Mouse (Mus musculus): ENCODE results near the gene Uqcc3. TPM values are rescaled to one million over a fixed set of nuclear protein-coding genes. Genes with fewer than 3 reads are reported as not detected.

The Uqcc3 gene
- polyA plus RNA-seq (2016; fragmentation: Nextera tagmentation; extraction: Ambion mirVana): 56.8 and 60.6 TPM in 2 replicates

DNA sequence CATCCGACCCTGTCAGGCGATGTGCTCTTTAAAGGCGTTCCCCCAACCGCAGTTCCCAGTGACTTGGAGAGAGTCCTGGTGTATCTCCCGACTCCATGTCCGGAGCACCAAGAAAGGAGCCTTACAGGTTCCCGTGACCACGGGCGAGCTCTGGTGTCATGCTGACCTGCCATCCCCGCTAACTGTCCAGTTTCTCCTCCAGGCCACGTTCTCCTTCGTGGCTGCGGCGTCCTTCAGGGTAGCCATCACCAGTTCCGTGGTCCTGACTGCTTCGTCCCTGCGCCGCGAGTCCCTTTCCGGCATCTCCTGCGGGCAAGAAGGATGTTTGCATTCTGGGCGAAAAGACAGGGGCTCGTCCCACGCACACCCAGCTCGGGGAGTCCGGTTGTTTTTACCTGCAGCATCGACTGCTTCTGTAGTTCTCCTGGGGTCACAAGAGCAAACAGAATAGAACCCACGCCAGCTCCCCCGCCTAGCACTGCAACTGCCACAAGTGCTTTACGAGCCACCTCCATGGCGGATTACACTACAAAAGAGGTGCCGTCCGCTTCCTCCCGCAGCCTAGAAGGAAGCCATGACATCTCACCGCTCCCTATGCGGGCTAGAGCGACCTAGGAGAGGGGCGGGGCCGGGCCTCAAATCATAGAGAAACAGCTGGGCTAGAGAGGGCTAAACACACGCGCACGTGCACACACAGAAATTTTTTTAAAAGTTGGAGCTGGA is at the start of gene Uqcc3:
Uqcc3 (minus strand) TSS at position 613 of the 723 bp plus-strand sequence.
- Histone ChIP-seq H3K4me1 (peaks cover 10% of the 10 kb centered on the region; the same call in 1 of the 2 replicates), H3K4me3 (peak within 1 kb of the TSS; percentile 84), H3K36me3 (peaks cover 36% of the 10 kb centered on the region), H3K27me3 (ENCODE audit: low read depth, poor library complexity, severe bottlenecking) (no peaks in the 10 kb centered on the region), H3K9me3 (replicated peaks) (no peaks in the 10 kb centered on the region), H3K27ac (peak within 1 kb of the TSS; percentile 92)
- WGBS: under 1% methylated on average over 42 of the region's 42 CpGs
- peak; percentile 84 for DNase-seq (ENCODE audit: low spot score)

DNA sequence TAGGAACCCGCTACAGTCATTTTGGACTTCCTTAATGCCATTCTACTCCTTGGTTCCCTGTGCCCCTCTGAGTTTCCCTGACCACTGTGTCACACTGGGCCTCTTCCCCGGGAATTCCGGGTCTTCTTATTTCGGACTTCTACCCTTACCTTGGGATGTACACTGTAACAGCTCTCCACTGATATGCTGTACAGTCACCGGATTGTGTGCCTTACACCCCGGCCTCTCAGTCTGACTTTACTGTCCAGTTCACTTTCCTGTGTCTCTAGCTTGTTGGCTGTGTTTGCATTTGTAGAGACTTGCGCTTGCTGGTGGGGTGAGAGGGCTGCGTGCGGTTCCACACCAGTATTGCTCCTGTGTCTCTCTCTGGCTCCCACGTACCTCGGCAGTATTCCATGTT is 49.4 kb upstream of the Uqcc3 start:
- no peak for DNase-seq (ENCODE audit: low spot score)
- H3K27me3 ChIP-seq (ENCODE audit: low read depth, poor library complexity, severe bottlenecking): no peaks in the 10 kb centered on the region
- H3K36me3 ChIP-seq: peaks cover 74% of the 10 kb centered on the region
- peak overlapping the region; percentile 92 for H3K27ac ChIP-seq
- H3K4me3 ChIP-seq: peak overlapping the region; percentile 80
- no peaks in the 10 kb centered on the region for H3K9me3 ChIP-seq (replicated peaks)
- peaks cover 28% of the 10 kb centered on the region for H3K4me1 ChIP-seq
- WGBS: 15% methylated on average over 11 of the region's 11 CpGs

DNA sequence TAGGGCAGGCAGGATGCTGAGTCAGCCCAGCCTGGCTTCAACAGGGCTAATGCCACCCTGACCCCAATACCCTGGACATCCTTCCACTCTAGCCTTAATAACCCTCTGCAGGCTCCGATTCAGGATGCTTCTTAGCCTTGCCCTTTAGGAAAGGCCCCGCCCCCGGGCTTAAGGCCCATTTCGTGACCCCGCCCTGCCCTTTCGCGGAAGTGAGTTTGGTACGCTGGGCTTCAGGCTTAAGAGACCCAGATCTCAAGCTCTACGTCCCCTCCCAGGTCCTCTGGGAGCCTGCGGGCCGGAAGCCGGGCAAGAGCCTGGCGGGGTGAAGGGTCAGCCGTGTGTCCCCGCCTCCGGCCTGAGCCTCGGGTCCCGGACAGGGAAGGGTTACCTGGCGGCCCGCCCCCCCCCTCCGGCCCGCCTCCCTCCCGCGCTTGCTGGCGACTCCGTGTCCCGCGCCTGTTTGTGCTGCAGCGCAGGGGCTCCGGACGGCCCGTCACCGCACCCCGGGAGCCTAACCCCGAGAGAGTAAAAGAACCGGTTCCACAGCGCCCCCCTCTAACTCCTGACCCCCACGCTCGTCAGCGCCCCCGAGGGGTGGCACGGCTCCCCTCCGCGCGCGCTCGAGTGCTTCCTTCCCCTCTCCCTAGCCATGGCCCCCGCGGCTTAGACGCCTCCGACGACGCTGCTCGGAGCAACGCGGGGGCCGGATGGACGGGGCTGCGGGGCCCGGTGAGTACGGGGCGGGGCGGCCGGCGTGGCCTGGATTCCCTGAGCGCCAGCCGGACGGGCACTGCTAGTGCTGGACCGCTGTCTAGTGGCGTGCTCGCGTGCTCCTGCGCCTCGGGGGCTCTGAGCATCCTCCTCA is 48.7 kb upstream of the Uqcc3 start, which contains the start of the genes Rom1 and Eml3:
Rom1 (minus strand) TSS at position 133 of the 865 bp plus-strand sequence.
Eml3 (plus strand) TSS at position 329 of the 865 bp plus-strand sequence.
- WGBS: under 1% methylated on average over 73 of the region's 74 CpGs
- DNase-seq (ENCODE audit: low spot score): peak; percentile 84
- peaks cover 28% of the 10 kb centered on the region for H3K4me1 ChIP-seq
- H3K9me3 ChIP-seq (replicated peaks): no peaks in the 10 kb centered on the region
- H3K27ac ChIP-seq: peak within 1 kb of the TSS; percentile 92
- peaks cover 70% of the 10 kb centered on the region for H3K36me3 ChIP-seq
- peak within 1 kb of the TSS; percentile 80 for H3K4me3 ChIP-seq
- no peaks in the 10 kb centered on the region for H3K27me3 ChIP-seq (ENCODE audit: low read depth, poor library complexity, severe bottlenecking)

DNA sequence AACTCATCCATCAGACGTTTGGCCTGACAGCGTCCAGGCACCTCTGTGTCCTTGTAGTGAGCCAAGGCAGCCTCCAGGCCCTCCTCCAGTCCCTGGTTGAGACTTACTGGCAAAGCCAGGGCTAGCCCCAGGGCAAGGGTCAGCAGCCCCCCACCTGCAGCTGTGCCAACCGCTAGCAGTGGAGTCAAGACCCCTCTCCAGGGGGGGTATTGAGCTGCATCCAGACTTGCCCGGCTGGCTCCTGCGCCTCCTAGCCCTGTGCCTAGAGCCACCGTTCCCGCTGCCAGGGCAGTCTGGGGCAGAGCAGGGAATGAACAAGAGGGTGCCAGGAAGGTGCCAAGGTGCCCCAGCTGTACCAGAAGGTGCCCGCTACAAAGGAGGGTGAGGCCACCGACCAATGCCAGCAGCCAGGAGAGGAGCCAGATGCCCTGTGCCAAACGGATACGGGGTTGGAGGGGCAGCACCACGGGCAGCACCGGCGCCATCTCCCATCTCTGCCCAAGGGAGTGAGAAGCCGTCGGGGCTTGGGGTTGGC is 48.0 kb upstream of the Uqcc3 start:
- no peak for DNase-seq (ENCODE audit: low spot score)
- WGBS: 18% methylated on average over 16 of the region's 16 CpGs
- Histone ChIP-seq H3K27me3 (ENCODE audit: low read depth, poor library complexity, severe bottlenecking) (no peaks in the 10 kb centered on the region), H3K36me3 (peaks cover 66% of the 10 kb centered on the region), H3K4me1 (peaks cover 28% of the 10 kb centered on the region), H3K27ac (peak overlapping the region; percentile 92), H3K4me3 (peak overlapping the region; percentile 80), H3K9me3 (replicated peaks) (no peaks in the 10 kb centered on the region)

DNA sequence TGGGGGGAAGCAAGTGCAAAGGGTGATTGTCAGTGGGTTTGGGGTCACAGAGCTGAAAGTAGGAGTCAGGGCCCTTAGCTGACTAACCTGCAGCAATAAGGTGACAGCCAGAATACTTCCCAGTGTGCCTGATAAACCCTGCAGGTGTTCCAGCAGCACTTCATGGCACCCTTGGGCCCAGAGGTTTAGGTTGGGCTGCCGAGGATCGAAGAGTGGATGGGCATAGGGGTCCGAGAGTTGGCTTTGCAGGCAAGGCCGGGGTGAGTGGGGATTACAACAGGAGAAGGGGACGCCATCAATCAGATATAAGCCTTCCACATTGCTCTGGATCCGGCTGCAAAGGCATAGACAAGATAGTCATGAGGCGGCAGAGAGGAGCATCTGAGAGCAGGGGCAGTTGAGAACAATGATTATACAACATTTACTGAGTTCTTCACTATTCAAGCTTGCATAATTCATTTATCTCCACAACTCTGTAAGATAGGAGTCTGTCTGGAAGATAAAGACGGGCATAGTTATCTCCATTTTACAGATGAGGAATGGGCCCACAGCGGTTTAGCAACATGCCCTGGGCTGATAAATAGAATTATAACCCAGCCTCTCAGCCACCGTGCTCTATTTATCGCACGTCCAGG is 47.3 kb upstream of the Uqcc3 start:
- H3K36me3 ChIP-seq: peaks cover 64% of the 10 kb centered on the region
- H3K4me1 ChIP-seq: peaks cover 28% of the 10 kb centered on the region
- H3K4me3 ChIP-seq: no peak overlapping the region
- H3K9me3 ChIP-seq (replicated peaks): no peaks in the 10 kb centered on the region
- no peaks in the 10 kb centered on the region for H3K27me3 ChIP-seq (ENCODE audit: low read depth, poor library complexity, severe bottlenecking)
- H3K27ac ChIP-seq: no peak overlapping the region
- DNase-seq (ENCODE audit: low spot score): no peak
- WGBS: 90% methylated on average over 12 of the region's 12 CpGs

DNA sequence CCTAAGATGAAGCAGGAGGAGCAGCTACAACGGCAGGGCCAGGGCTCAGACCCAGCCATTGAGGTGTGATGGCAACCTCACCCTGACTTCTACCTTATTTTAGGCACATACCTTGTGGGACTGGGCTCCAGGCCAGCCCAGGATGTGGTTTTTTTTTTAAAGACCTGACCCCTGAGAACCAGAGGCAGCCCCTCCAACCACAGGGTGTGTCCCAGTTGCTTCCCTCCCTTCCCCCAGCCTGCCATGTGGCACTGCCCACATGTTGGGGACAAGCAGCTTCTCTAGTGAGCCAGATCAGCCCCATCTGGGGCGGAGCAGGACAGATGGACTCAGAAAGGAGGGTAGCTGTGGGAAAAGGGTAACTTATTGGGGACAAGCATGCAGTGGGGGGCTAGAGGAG is 46.0 kb upstream of the Uqcc3 start:
- H3K36me3 ChIP-seq: peaks cover 64% of the 10 kb centered on the region
- 90% methylated on average over 2 of the region's 2 CpGs for WGBS
- peaks cover 29% of the 10 kb centered on the region for H3K4me1 ChIP-seq
- no peaks in the 10 kb centered on the region for H3K27me3 ChIP-seq (ENCODE audit: low read depth, poor library complexity, severe bottlenecking)
- no peak for DNase-seq (ENCODE audit: low spot score)
- no peaks in the 10 kb centered on the region for H3K9me3 ChIP-seq (replicated peaks)
- no peak overlapping the region for H3K27ac ChIP-seq
- H3K4me3 ChIP-seq: no peak overlapping the region

DNA sequence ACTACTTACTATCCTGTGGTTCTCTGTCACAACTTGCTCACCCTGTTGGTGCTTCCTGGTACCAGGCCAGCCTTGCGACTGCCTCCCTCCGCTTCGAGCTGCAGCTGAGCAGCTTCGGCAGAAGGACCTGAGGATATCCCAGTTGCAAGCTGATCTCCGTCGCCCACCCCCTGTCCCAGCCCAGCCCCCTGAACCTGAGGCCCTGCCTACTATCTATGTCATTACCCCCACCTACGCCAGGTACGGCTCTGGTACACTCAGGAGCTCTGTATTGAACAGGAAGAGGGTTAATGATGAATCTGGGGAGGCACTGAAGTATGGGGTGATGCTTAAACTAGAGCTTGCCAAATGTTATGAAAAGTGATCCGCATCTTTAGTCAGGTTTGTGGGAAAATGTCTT is 41.0 kb upstream of the Uqcc3 start:
- H3K27ac ChIP-seq: no peak overlapping the region
- WGBS: 75% methylated on average over 9 of the region's 9 CpGs
- peak overlapping the region; percentile 85 for H3K4me3 ChIP-seq
- DNase-seq (ENCODE audit: low spot score): no peak
- peaks cover 16% of the 10 kb centered on the region for H3K4me1 ChIP-seq
- H3K36me3 ChIP-seq: peaks cover 45% of the 10 kb centered on the region
- H3K9me3 ChIP-seq (replicated peaks): no peaks in the 10 kb centered on the region
- H3K27me3 ChIP-seq (ENCODE audit: low read depth, poor library complexity, severe bottlenecking): no peaks in the 10 kb centered on the region

DNA sequence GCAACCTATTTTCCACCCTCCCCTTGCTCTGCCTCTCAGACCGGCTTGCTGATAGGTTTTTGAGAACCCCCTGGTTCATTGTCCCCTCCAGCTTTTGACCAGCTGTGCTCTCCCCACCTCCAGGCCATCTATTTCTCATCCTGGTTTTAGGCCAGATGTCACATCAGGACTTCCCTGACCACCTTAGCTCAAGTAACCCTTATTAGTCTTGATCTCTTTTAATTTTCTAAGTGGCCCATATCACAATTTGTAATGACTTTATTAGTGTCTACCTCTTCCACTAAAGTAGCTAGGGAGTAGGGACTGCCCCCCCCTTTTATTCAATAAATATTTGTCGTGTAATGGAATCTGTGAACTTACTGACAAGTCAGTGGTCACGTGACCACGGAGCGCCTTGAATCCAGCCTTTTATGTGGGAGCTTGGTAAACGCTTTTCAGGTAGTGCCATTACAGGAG is 40.1 kb upstream of the Uqcc3 start:
- peak; percentile 46 for DNase-seq (ENCODE audit: low spot score)
- Histone ChIP-seq H3K4me3 (peak overlapping the region; percentile 85), H3K4me1 (peaks cover 16% of the 10 kb centered on the region), H3K9me3 (replicated peaks) (no peaks in the 10 kb centered on the region), H3K27me3 (ENCODE audit: low read depth, poor library complexity, severe bottlenecking) (no peaks in the 10 kb centered on the region), H3K27ac (peak overlapping the region; percentile 90), H3K36me3 (peaks cover 45% of the 10 kb centered on the region)
- 3% methylated on average over 6 of the region's 6 CpGs for WGBS

DNA sequence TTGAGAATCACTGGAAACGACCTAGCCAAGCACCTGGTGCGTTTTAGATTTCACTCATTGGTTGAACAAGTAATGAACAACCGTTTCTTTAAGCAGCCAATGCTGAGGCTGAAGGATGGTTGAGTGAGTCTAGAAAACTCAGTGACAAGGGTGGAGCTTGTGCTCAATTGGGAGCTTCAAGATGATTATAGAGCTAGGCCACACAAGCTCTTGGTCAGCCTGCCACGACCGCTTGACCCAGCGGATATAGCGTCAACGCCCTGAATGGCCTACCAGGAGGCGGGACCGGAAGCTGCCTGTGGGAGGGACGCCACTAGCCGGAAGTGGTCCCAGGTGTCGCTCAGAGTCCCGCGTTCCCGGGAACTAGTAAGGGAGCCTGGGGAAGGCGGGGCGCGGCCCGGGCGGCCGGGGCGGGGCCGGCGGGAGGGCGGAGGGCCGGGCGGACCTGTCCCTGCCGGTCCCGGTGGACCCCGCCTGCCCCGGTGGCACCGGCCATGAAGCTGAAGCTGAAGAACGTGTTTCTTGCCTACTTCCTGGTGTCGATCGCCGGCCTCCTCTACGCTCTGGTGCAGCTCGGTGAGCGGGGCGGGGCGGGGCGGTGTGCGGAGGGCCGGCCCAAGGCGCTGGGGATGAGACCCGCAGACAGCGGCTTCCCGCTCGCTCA is 39.5 kb upstream of the Uqcc3 start, which contains the start of gene B3gat3:
B3gat3 (plus strand) TSS at position 302 of the 664 bp plus-strand sequence.
- H3K27ac ChIP-seq: peak within 1 kb of the TSS; percentile 90
- 3% methylated on average over 50 of the region's 50 CpGs for WGBS
- H3K4me3 ChIP-seq: peak within 1 kb of the TSS; percentile 85
- peak; percentile 98 for DNase-seq (ENCODE audit: low spot score)
- peaks cover 16% of the 10 kb centered on the region for H3K4me1 ChIP-seq
- H3K36me3 ChIP-seq: peaks cover 45% of the 10 kb centered on the region
- no peaks in the 10 kb centered on the region for H3K9me3 ChIP-seq (replicated peaks)
- no peaks in the 10 kb centered on the region for H3K27me3 ChIP-seq (ENCODE audit: low read depth, poor library complexity, severe bottlenecking)

DNA sequence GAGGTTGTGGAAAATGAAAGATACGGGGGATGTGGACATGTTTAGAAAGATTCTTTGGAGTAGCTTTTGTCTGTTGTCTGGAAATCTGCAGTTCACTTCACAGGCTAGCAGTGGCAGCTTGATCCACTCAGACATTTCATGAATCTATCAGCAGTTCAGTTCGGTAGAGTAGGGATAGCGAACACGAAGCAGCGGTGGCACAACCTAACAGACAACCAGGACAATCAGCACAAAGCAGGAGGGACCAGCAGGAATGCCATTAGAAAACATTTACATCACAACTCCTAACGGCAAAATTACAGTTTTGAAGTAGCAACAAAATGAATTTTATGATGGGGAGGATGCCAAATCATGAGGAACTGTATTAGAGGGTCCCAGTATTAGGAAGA is 39.0 kb upstream of the Uqcc3 start:
- H3K27me3 ChIP-seq (ENCODE audit: low read depth, poor library complexity, severe bottlenecking): no peaks in the 10 kb centered on the region
- 72% methylated on average over 6 of the region's 6 CpGs for WGBS
- H3K9me3 ChIP-seq (replicated peaks): no peaks in the 10 kb centered on the region
- peak overlapping the region; percentile 85 for H3K4me3 ChIP-seq
- no peak for DNase-seq (ENCODE audit: low spot score)
- peaks cover 16% of the 10 kb centered on the region for H3K4me1 ChIP-seq
- peak overlapping the region; percentile 90 for H3K27ac ChIP-seq
- H3K36me3 ChIP-seq: peaks cover 49% of the 10 kb centered on the region

DNA sequence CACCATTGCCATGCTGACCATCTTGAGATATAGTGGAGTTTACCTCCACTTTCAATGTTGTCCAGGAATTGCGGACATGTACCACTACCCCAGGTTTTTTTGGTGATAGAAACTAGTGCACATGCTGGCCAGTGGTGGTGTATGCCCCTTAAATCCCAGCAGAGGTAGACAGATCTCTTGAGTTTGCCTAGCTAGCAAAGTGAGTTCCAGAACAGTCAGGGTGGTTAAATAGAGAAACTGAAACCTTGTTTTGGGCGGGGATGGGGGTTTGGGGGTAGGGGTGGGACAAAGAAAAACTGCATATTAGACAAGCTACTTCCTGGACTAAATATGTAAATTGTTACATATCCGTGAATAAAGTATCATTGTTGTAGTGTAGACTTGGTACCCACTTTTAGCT is 38.3 kb upstream of the Uqcc3 start:
- no peak for DNase-seq (ENCODE audit: low spot score)
- Histone ChIP-seq H3K4me3 (no peak overlapping the region), H3K27ac (no peak overlapping the region), H3K36me3 (peaks cover 50% of the 10 kb centered on the region), H3K9me3 (replicated peaks) (no peaks in the 10 kb centered on the region), H3K4me1 (peaks cover 16% of the 10 kb centered on the region), H3K27me3 (ENCODE audit: low read depth, poor library complexity, severe bottlenecking) (no peaks in the 10 kb centered on the region)
- 91% methylated on average over 3 of the region's 3 CpGs for WGBS

DNA sequence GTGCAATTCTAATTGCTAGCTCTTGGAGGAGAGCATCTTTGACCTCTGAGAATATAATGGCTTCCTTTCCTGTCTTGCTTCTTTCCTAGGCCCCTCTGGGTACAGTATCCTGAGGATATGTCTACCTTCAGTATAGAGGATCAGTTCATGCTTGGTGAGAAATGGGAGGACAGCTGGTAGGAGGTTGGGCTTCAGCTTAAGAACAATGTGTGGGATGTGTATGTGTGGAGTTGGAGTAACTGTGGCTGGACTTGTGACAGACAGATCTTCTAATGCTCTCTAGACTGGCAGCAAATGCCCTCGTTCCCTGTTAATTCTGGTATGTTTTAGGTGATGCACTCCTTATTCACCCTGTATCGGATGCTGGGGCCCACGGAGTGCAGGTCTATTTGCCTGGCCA is 33.5 kb upstream of the Uqcc3 start:
- H3K9me3 ChIP-seq (replicated peaks): no peaks in the 10 kb centered on the region
- DNase-seq (ENCODE audit: low spot score): no peak
- H3K4me3 ChIP-seq: no peak overlapping the region
- H3K27ac ChIP-seq: no peak overlapping the region
- H3K4me1 ChIP-seq: no peaks in the 10 kb centered on the region
- H3K36me3 ChIP-seq: peaks cover 84% of the 10 kb centered on the region
- H3K27me3 ChIP-seq (ENCODE audit: low read depth, poor library complexity, severe bottlenecking): no peaks in the 10 kb centered on the region
- WGBS: 98% methylated on average over 3 of the region's 3 CpGs

Measured in limb, embryonic 10.5 days (tissue).